In genomic region chr11:75174574-75174973, GRCm38 (mm10) we compare ENCODE assay signal across 8 mouse cellular contexts. TPM values are rescaled to one million over a fixed set of nuclear protein-coding genes. Genes with fewer than 3 reads are reported as not detected.
DNase-seq lines count a peak whose midpoint lies in the region; ATAC-seq and TF ChIP-seq lines count a peak whose summit lies in the region.
"Not testable (repeated sequence)": the region's sequence is repeated elsewhere in the genome, so short reads cannot be mapped to it uniquely, and the experiment has no call there.
"Had no signal": no experiment of that assay in that cellular context is flagged by ENCODE, and none has a peak within 500 bp of the region (broad histone marks: within the 10 kb centered on the region; RNA-seq: fewer than 3 reads in every experiment).

No protein-coding gene starts in this region.

- peaks cover 12% of the 10 kb centered on the region for H3K79me2 ChIP-seq in MEL (ENCODE audit: control insufficient read depth, insufficient read depth, low read length, poor library complexity)

- H3K4me3 ChIP-seq in MEL (ENCODE audit: control insufficient read depth in 1 of 2, insufficient read depth in 1 of 2, low read depth in 2 of 2, low read length in 2 of 2); forebrain, postnatal 0 days (ENCODE audit: low read depth, low read length); hindbrain, embryonic 15.5 days; midbrain, embryonic 11.5 days (ENCODE audit: low read depth, low read length); midbrain, postnatal 0 days (ENCODE audit: low read depth, low read length); neural tube, embryonic 15.5 days (replicated peaks): not testable (repeated sequence)
- H3K4me3 ChIP-seq in left cerebral cortex, adult 2 months: peak overlapping the region; percentile 66

- ATAC-seq in forebrain, postnatal 0 days; hindbrain, embryonic 15.5 days (ENCODE audit: low FRiP score, low read depth); midbrain, embryonic 11.5 days (ENCODE audit: low FRiP score); midbrain, postnatal 0 days (ENCODE audit: low FRiP score); neural tube, embryonic 15.5 days (ENCODE audit: low FRiP score): not testable (repeated sequence)

- intact Hi-C loops in left cerebral cortex, adult 2 months (cut with DNase I): loop anchor here (5.0 kb wide), 1 partner anchor 342 kb away; the partner anchor contains the start of gene Mnt

- peak overlapping the region; percentile 92; the same call in 1 of the 2 replicates for H3K4me2 ChIP-seq in forebrain, postnatal 0 days (ENCODE audit: low read depth)
- peak overlapping the region; percentile 75; the same call in 1 of the 2 replicates for H3K4me2 ChIP-seq in hindbrain, embryonic 15.5 days
- H3K4me2 ChIP-seq in midbrain, embryonic 11.5 days: not testable (repeated sequence)
- H3K4me2 ChIP-seq in midbrain, postnatal 0 days (ENCODE audit: low read depth, low read length, poor library complexity, severe bottlenecking): peak overlapping the region; percentile 87; the same call in 1 of the 2 replicates
- H3K4me2 ChIP-seq in neural tube, embryonic 15.5 days: peak overlapping the region; percentile 99

- DNase-seq in MEL (ENCODE audit: low read depth, low spot score); forebrain, postnatal 0 days; left cerebral cortex, adult 2 months (ENCODE audit: extremely low spot score in 1 of 2, low spot score in 2 of 2); midbrain, postnatal 0 days (ENCODE audit: low spot score): not testable (repeated sequence)
- peak; percentile 59 for DNase-seq in midbrain, embryonic 11.5 days (ENCODE audit: low spot score, missing footprints)

- not testable (repeated sequence) for TF ChIP-seq RAD21 in MEL (IDR thresholded peaks at IDR 0.05; ENCODE audit: low read depth, low read length)

- not testable (repeated sequence) for TF ChIP-seq CTCF in MEL (IDR thresholded peaks at IDR 0.05 in 2 of 3, conservative IDR thresholded peaks at IDR 0.05 in 1 of 3; ENCODE audit: control insufficient read depth in 1 of 3, insufficient read depth in 1 of 3, low read depth in 2 of 3, low read length in 3 of 3, poor library complexity in 1 of 3, severe bottlenecking in 1 of 3); forebrain, postnatal 0 days (IDR thresholded peaks at IDR 0.05; ENCODE audit: low read depth); left cerebral cortex, adult 2 months (IDR thresholded peaks at IDR 0.05); midbrain, postnatal 0 days (IDR thresholded peaks at IDR 0.05)

- H3K4me1 ChIP-seq in MEL (ENCODE audit: control insufficient read depth in 1 of 2, insufficient read depth in 2 of 2, low read length in 2 of 2): peaks cover 0 to 18% of the 10 kb centered on the region in 2 experiments; a peak in 3 of 4 replicates
- H3K4me1 ChIP-seq in forebrain, postnatal 0 days (ENCODE audit: insufficient read depth); midbrain, postnatal 0 days (ENCODE audit: insufficient read depth, low read length): not testable (repeated sequence)
- H3K4me1 ChIP-seq in hindbrain, embryonic 15.5 days (replicated peaks): peaks cover 58% of the 10 kb centered on the region
- H3K4me1 ChIP-seq in midbrain, embryonic 11.5 days (ENCODE audit: control insufficient read depth, insufficient read depth, low read length): peaks cover 34% of the 10 kb centered on the region
- H3K4me1 ChIP-seq in neural tube, embryonic 15.5 days: peaks cover 67% of the 10 kb centered on the region

- H3K9ac ChIP-seq in MEL (ENCODE audit: control insufficient read depth, low read depth, low read length, poor library complexity, severe bottlenecking); forebrain, postnatal 0 days; hindbrain, embryonic 15.5 days; midbrain, embryonic 11.5 days (ENCODE audit: low read length); midbrain, postnatal 0 days (replicated peaks; ENCODE audit: low read length, poor library complexity, severe bottlenecking); neural tube, embryonic 15.5 days (replicated peaks): not testable (repeated sequence)

- H3K27me3 ChIP-seq in MEL (ENCODE audit: control insufficient read depth in 1 of 2, insufficient read depth in 2 of 2, low read length in 2 of 2); forebrain, postnatal 0 days (ENCODE audit: insufficient read depth, low read length); hindbrain, embryonic 15.5 days; midbrain, postnatal 0 days (ENCODE audit: insufficient read depth, low read length); neural tube, embryonic 15.5 days (replicated peaks): not testable (repeated sequence)
- H3K27me3 ChIP-seq in midbrain, embryonic 11.5 days (ENCODE audit: control insufficient read depth, insufficient read depth, low read length): peaks cover 37% of the 10 kb centered on the region

- not testable (repeated sequence) for TF ChIP-seq EP300 in MEL (IDR thresholded peaks at IDR 0.05; ENCODE audit: low read depth in 1 of 2, low read length in 2 of 2)

- not testable (repeated sequence) for TF ChIP-seq POLR2A in MEL (IDR thresholded peaks at IDR 0.05; ENCODE audit: control insufficient read depth in 1 of 2, insufficient read depth in 1 of 2, low read depth in 1 of 2, low read length in 2 of 2, poor library complexity in 1 of 2)

- WGBS in forebrain, postnatal 0 days: 68% methylated on average over 6 of the region's 6 CpGs
- WGBS in hindbrain, embryonic 15.5 days: 74% methylated on average over 6 of the region's 6 CpGs
- 80% methylated on average over 6 of the region's 6 CpGs for WGBS in midbrain, embryonic 11.5 days
- WGBS in midbrain, postnatal 0 days: 71% methylated on average over 6 of the region's 6 CpGs
- WGBS in neural tube, embryonic 15.5 days: 67% methylated on average over 6 of the region's 6 CpGs

- not testable (repeated sequence) for H3K36me3 ChIP-seq in MEL (ENCODE audit: control insufficient read depth in 1 of 2, insufficient read depth in 2 of 2, low read length in 2 of 2); forebrain, postnatal 0 days (ENCODE audit: insufficient read depth); hindbrain, embryonic 15.5 days; midbrain, embryonic 11.5 days (ENCODE audit: control insufficient read depth, insufficient read depth, low read length); midbrain, postnatal 0 days (ENCODE audit: insufficient read depth, low read length); neural tube, embryonic 15.5 days

- not testable (repeated sequence) for H3K9me3 ChIP-seq in MEL (replicated peaks; ENCODE audit: insufficient read depth, low read length); forebrain, postnatal 0 days (ENCODE audit: low read length); hindbrain, embryonic 15.5 days; midbrain, embryonic 11.5 days (ENCODE audit: control insufficient read depth, low read length); midbrain, postnatal 0 days (ENCODE audit: low read length); neural tube, embryonic 15.5 days (replicated peaks)

- H3K27ac ChIP-seq in MEL (ENCODE audit: control insufficient read depth, low read depth, low read length); forebrain, postnatal 0 days (ENCODE audit: low read depth, low read length); hindbrain, embryonic 15.5 days (replicated peaks); midbrain, embryonic 11.5 days (ENCODE audit: low read depth, low read length); midbrain, postnatal 0 days (ENCODE audit: low read depth, low read length); neural tube, embryonic 15.5 days (replicated peaks): not testable (repeated sequence)
- H3K27ac ChIP-seq in left cerebral cortex, adult 2 months: peak overlapping the region; percentile 96

RNA-seq across cellular contexts. Expression of gene Ovca2, which starts 4.1 kb away (rescaled TPM):
- 22.7 and 33.1 TPM in 2 replicates for total RNA-seq in MEL (2012; rRNA removed)
- 10 to 100 TPM in 1 of 2 experiments, not detected in 1; 23.1 TPM for polyA plus RNA-seq in MEL (2012; ENCODE audit: insufficient read depth in 1 of 2, insufficient read length in 2 of 2, low read depth in 1 of 2, low replicate concordance in 2 of 2, missing spikeins in 1 of 2)
- total RNA-seq in forebrain, postnatal 0 days (2014; rRNA removed): 15.5 and 19.6 TPM in 2 replicates
- 11.5 and 16.3 TPM in 2 replicates for polyA plus RNA-seq in forebrain, postnatal 0 days (2015; fragmentation: Nextera tagmentation; extraction: Ambion mirVana)
- 14.3 and 14.8 TPM in 2 replicates for polyA plus RNA-seq in hindbrain, embryonic 15.5 days (2015; fragmentation: Nextera tagmentation; extraction: Ambion mirVana)
- 10 to 100 TPM; 12.1 to 12.7 TPM for total RNA-seq in left cerebral cortex, adult 2 months (2021)
- 28.5 and 29.8 TPM in 2 replicates for polyA plus RNA-seq in midbrain, embryonic 11.5 days (2014; fragmentation: Nextera tagmentation; extraction: Ambion mirVana)
- total RNA-seq in midbrain, postnatal 0 days (2014; rRNA removed): 14.2 and 26.0 TPM in 2 replicates
- 10.4 and 12.7 TPM in 2 replicates for polyA plus RNA-seq in midbrain, postnatal 0 days (2015; fragmentation: Nextera tagmentation; extraction: Ambion mirVana)
- 12.6 and 15.4 TPM in 2 replicates for polyA plus RNA-seq in neural tube, embryonic 15.5 days (2015; fragmentation: Nextera tagmentation; extraction: Ambion mirVana)

RNA-seq across cellular contexts. Expression of gene Hic1, which starts 5.3 kb away (rescaled TPM):
- total RNA-seq in MEL (2012; rRNA removed): 16.7 and 18.8 TPM in 2 replicates
- 10 to 100 TPM in 1 of 2 experiments, not detected in 1; 18.2 TPM for polyA plus RNA-seq in MEL (2012; ENCODE audit: insufficient read depth in 1 of 2, insufficient read length in 2 of 2, low read depth in 1 of 2, low replicate concordance in 2 of 2, missing spikeins in 1 of 2)
- total RNA-seq in forebrain, postnatal 0 days (2014; rRNA removed): 4.2 and 4.5 TPM in 2 replicates
- polyA plus RNA-seq in forebrain, postnatal 0 days (2015; fragmentation: Nextera tagmentation; extraction: Ambion mirVana): 1.7 TPM in 2 replicates
- polyA plus RNA-seq in hindbrain, embryonic 15.5 days (2015; fragmentation: Nextera tagmentation; extraction: Ambion mirVana): 4.2 and 4.8 TPM in 2 replicates
- 1 to 10 TPM; 3.3 to 3.9 TPM for total RNA-seq in left cerebral cortex, adult 2 months (2021)
- polyA plus RNA-seq in midbrain, embryonic 11.5 days (2014; fragmentation: Nextera tagmentation; extraction: Ambion mirVana): 0.34 and 0.57 TPM in 2 replicates
- 7.1 and 8.0 TPM in 2 replicates for total RNA-seq in midbrain, postnatal 0 days (2014; rRNA removed)
- polyA plus RNA-seq in midbrain, postnatal 0 days (2015; fragmentation: Nextera tagmentation; extraction: Ambion mirVana): 1.4 and 1.5 TPM in 2 replicates
- polyA plus RNA-seq in neural tube, embryonic 15.5 days (2015; fragmentation: Nextera tagmentation; extraction: Ambion mirVana): 5.3 and 10.7 TPM in 2 replicates

RNA-seq across cellular contexts. Expression of gene Dph1, which starts 16.5 kb away (rescaled TPM):
- 54.2 and 59.5 TPM in 2 replicates for total RNA-seq in MEL (2012; rRNA removed)
- 10 to 100 TPM in 1 of 2 experiments, not detected in 1; 58.4 TPM for polyA plus RNA-seq in MEL (2012; ENCODE audit: insufficient read depth in 1 of 2, insufficient read length in 2 of 2, low read depth in 1 of 2, low replicate concordance in 2 of 2, missing spikeins in 1 of 2)
- total RNA-seq in forebrain, postnatal 0 days (2014; rRNA removed): 19.5 and 21.0 TPM in 2 replicates
- 12.7 and 13.8 TPM in 2 replicates for polyA plus RNA-seq in forebrain, postnatal 0 days (2015; fragmentation: Nextera tagmentation; extraction: Ambion mirVana)
- 14.0 and 15.9 TPM in 2 replicates for polyA plus RNA-seq in hindbrain, embryonic 15.5 days (2015; fragmentation: Nextera tagmentation; extraction: Ambion mirVana)
- 10 to 100 TPM; 27.9 to 28.9 TPM for total RNA-seq in left cerebral cortex, adult 2 months (2021)
- 15.3 and 17.3 TPM in 2 replicates for polyA plus RNA-seq in midbrain, embryonic 11.5 days (2014; fragmentation: Nextera tagmentation; extraction: Ambion mirVana)
- total RNA-seq in midbrain, postnatal 0 days (2014; rRNA removed): 17.4 and 19.9 TPM in 2 replicates
- polyA plus RNA-seq in midbrain, postnatal 0 days (2015; fragmentation: Nextera tagmentation; extraction: Ambion mirVana): 10.8 and 12.1 TPM in 2 replicates
- polyA plus RNA-seq in neural tube, embryonic 15.5 days (2015; fragmentation: Nextera tagmentation; extraction: Ambion mirVana): 13.8 and 16.2 TPM in 2 replicates

RNA-seq across cellular contexts. Expression of gene Rtn4rl1, which starts 19.0 kb away (rescaled TPM):
- 0.35 and 0.46 TPM in 2 replicates for total RNA-seq in MEL (2012; rRNA removed)
- 1 to 10 TPM in 1 of 2 experiments, not detected in 1; 2.6 TPM for polyA plus RNA-seq in MEL (2012; ENCODE audit: insufficient read depth in 1 of 2, insufficient read length in 2 of 2, low read depth in 1 of 2, low replicate concordance in 2 of 2, missing spikeins in 1 of 2)
- 10.6 and 11.0 TPM in 2 replicates for total RNA-seq in forebrain, postnatal 0 days (2014; rRNA removed)
- 11.9 and 15.6 TPM in 2 replicates for polyA plus RNA-seq in forebrain, postnatal 0 days (2015; fragmentation: Nextera tagmentation; extraction: Ambion mirVana)
- polyA plus RNA-seq in hindbrain, embryonic 15.5 days (2015; fragmentation: Nextera tagmentation; extraction: Ambion mirVana): 11.7 and 12.6 TPM in 2 replicates
- 10 to 100 TPM; 89.0 to 99.0 TPM for total RNA-seq in left cerebral cortex, adult 2 months (2021)
- polyA plus RNA-seq in midbrain, embryonic 11.5 days (2014; fragmentation: Nextera tagmentation; extraction: Ambion mirVana): 4.6 TPM in 2 replicates
- total RNA-seq in midbrain, postnatal 0 days (2014; rRNA removed): 15.4 and 18.5 TPM in 2 replicates
- polyA plus RNA-seq in midbrain, postnatal 0 days (2015; fragmentation: Nextera tagmentation; extraction: Ambion mirVana): 16.2 and 17.5 TPM in 2 replicates
- 12.6 and 13.7 TPM in 2 replicates for polyA plus RNA-seq in neural tube, embryonic 15.5 days (2015; fragmentation: Nextera tagmentation; extraction: Ambion mirVana)
- total RNA-seq: G1E had no signal
- polyA plus RNA-seq: G1E had no signal
